Mouse (Mus musculus) heart, adult 2 months (tissue): ENCODE results near the gene Olfr330.
"Not testable (repeated sequence)": the region's sequence is repeated elsewhere in the genome, so short reads cannot be mapped to it uniquely, and the experiment has no call there.

ENCODE experiments used
- CTCF ChIP-seq: fragments of 200-600 bp; IDR thresholded peaks from 2 replicates; pipeline ENCODE4 v1.8.1; 2022; ENCODE audit warnings: antibody characterized with exemption, mild to moderate bottlenecking, moderate library complexity
- EP300 ChIP-seq: fragments of 200-500 bp; IDR thresholded peaks from 2 replicates; pipeline ENCODE4 v1.6.1; 2011; ENCODE audit warnings: low read depth, low read length, control low read depth; ENCODE audit not compliant: insufficient read depth
- POLR2A ChIP-seq: fragments of 200-500 bp; IDR thresholded peaks from 2 replicates; pipeline ENCODE4 v1.6.1; 2011; ENCODE audit warnings: mild to moderate bottlenecking, low read depth, low read length, control low read depth; ENCODE audit not compliant: insufficient read depth

DNA sequence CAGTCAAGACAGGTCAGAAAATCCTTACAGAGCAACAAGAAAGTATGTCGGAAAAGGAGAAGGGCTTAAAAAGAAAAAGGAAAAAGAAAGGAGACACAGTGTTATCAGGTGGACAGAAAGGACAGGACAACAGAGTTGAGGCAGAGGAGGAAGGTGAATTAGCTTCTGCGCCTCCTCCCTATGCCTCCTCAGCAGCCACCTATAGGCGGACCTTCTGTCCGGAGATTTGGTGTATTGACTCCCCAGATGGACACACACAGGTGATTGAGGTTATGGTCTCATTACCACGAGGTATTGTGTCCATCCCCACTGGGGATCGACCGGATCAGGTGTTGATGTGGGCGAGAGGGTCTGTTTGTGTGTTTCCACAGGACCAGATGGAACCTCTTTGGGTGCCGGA is 14.9 kb downstream of the Olfr330 start:
- TF ChIP-seq CTCF, POLR2A, EP300: not testable (repeated sequence)
